Mouse (Mus musculus) brain, embryonic 14.5 days (tissue): ENCODE measurements around the gene Phip.

Source experiments
- CTCF ChIP-seq: fragments of 200-500 bp; IDR thresholded peaks from 2 replicates; pipeline ENCODE4 v1.5.1; 2012; ENCODE audit warnings: inconsistent platforms, mild to moderate bottlenecking, moderate library complexity, borderline replicate concordance; ENCODE audit not compliant: insufficient read depth, insufficient read length; ENCODE audit errors: extremely low read depth
- POLR2A ChIP-seq: fragments of 200-500 bp; IDR thresholded peaks from 2 replicates; pipeline ENCODE4 v1.6.1; 2012; ENCODE audit warnings: mild to moderate bottlenecking, inconsistent platforms, borderline replicate concordance; ENCODE audit not compliant: poor library complexity, insufficient read depth, insufficient read length, severe bottlenecking; ENCODE audit errors: extremely low read depth

DNA sequence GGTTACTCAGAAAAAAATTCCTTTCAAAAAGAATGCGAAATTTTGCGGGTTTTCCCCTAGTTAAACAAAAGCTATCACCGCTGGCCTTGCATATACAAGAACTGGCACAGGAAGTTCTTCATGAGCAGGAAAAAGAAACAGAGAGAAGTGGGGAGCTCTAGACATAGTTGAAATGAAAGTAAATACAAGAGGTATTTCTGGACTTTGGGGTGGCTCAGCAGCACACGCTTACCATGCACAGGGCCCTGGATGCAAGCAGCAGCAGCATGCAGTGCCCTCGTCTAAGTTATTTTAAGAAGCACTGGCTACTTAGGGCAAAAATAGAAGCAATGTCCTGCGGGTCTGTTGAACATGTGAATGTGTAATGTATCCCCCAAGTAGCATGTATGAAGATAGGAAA lies 48.4 kb upstream of the Phip start:
- TF ChIP-seq POLR2A (no peak), CTCF (no peak)
